Mouse (Mus musculus): Measurements from ENCODE around the gene Capn15.

DNA sequence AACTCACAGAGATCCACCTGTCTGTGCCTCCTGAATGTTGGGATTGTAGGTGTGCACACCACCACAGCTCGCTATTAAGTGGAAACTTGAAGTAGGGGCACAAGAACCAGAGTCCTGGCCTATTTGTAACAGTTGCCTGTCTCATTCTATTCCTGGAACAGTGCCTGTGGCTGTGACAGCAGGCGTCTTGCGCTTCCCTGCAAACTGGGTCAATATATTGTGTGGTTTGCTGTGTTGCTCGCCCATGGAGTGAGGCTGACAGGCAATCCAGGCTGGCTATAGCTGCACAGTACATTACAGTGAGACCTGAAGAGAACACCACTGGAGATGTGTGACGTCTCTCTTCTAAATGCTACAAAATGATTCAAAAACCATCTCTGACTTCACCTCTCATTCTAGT lies 46.0 kb upstream of the Capn15 start:
- TF ChIP-seq CTCF (IDR thresholded peaks at IDR 0.05; ENCODE audit: low read depth, low read length) = no peak
- TF ChIP-seq GATA1 (IDR thresholded peaks at IDR 0.05; ENCODE audit: borderline replicate concordance, low read length) = no peak
- TF ChIP-seq TAL1 (conservative IDR thresholded peaks at IDR 0.05; ENCODE audit: low read depth, low read length) = no peak

Measured in G1E (cell line).